Mouse (Mus musculus): Measurements from ENCODE around the gene Hspa12b. TPM values are rescaled to one million over a fixed set of nuclear protein-coding genes. Genes with fewer than 3 reads are reported as not detected.

Hspa12b gene
- polyA plus RNA-seq, 1 experiment from 2014 or later = 3.3 TPM

- no peaks in the 10 kb centered on the region for H3K9me3 ChIP-seq (ENCODE audit: control insufficient read depth, low read length)
- peak overlapping the region; percentile 97 for H3K9ac ChIP-seq (ENCODE audit: low read length)
- ATAC-seq (ENCODE audit: low FRiP score) = peak; percentile 63
- WGBS = under 1% methylated on average over 67 of the region's 67 CpGs
- peak overlapping the region; percentile 99 for H3K4me2 ChIP-seq
- no peaks in the 10 kb centered on the region for H3K27me3 ChIP-seq (ENCODE audit: control insufficient read depth, insufficient read depth, low read length)
- H3K36me3 ChIP-seq (ENCODE audit: control insufficient read depth, insufficient read depth, low read length) = no peaks in the 10 kb centered on the region
- H3K27ac ChIP-seq (ENCODE audit: low read depth, low read length) = peak overlapping the region; percentile 85
- DNase-seq (ENCODE audit: low spot score, missing footprints) = peak; percentile 95
- peak overlapping the region; percentile 84 for H3K4me3 ChIP-seq (ENCODE audit: low read depth, low read length)
- peaks cover 38% of the 10 kb centered on the region for H3K4me1 ChIP-seq (ENCODE audit: control insufficient read depth, insufficient read depth, low read length)
Measured at GRCm38 (mm10) chr2:131179246-131179886, 52.3 kb downstream of the Hspa12b start.

GRCm38 (mm10) chr2:131179990-131180587 is 53.0 kb downstream of the Hspa12b start, which contains the start of gene Cenpb:
TSS of gene Cenpb (minus strand) at chr2:131180067.
- Histone ChIP-seq H3K9ac (ENCODE audit: low read length) (peak within 1 kb of the TSS; percentile 97), H3K9me3 (ENCODE audit: control insufficient read depth, low read length) (no peaks in the 10 kb centered on the region), H3K4me2 (peak within 1 kb of the TSS; percentile 99), H3K27me3 (ENCODE audit: control insufficient read depth, insufficient read depth, low read length) (no peaks in the 10 kb centered on the region), H3K36me3 (ENCODE audit: control insufficient read depth, insufficient read depth, low read length) (no peaks in the 10 kb centered on the region), H3K4me1 (ENCODE audit: control insufficient read depth, insufficient read depth, low read length) (peaks cover 33% of the 10 kb centered on the region), H3K4me3 (ENCODE audit: low read depth, low read length) (peak within 1 kb of the TSS; percentile 84), H3K27ac (ENCODE audit: low read depth, low read length) (peak within 1 kb of the TSS; percentile 85)
- 3% methylated on average over 37 of the region's 57 CpGs for WGBS
- DNase-seq (ENCODE audit: low spot score, missing footprints) = peak; percentile 99
- ATAC-seq (ENCODE audit: low FRiP score) = peak; percentile 85

GRCm38 (mm10) chr2:131186343-131186742 is 59.3 kb downstream of the Hspa12b start:
- H3K4me2 ChIP-seq = peak overlapping the region; percentile 85
- no peak for ATAC-seq (ENCODE audit: low FRiP score)
- H3K4me1 ChIP-seq (ENCODE audit: control insufficient read depth, insufficient read depth, low read length) = peaks cover 40% of the 10 kb centered on the region
- H3K27me3 ChIP-seq (ENCODE audit: control insufficient read depth, insufficient read depth, low read length) = no peaks in the 10 kb centered on the region; the same call in 1 of the 2 replicates
- H3K36me3 ChIP-seq (ENCODE audit: control insufficient read depth, insufficient read depth, low read length) = no peaks in the 10 kb centered on the region
- H3K4me3 ChIP-seq (ENCODE audit: low read depth, low read length) = peak overlapping the region; percentile 77
- peak overlapping the region; percentile 90 for H3K9ac ChIP-seq (ENCODE audit: low read length)
- no peak for DNase-seq (ENCODE audit: low spot score, missing footprints)
- no peaks in the 10 kb centered on the region for H3K9me3 ChIP-seq (ENCODE audit: control insufficient read depth, low read length)
- 2% methylated on average over 14 of the region's 14 CpGs for WGBS
- H3K27ac ChIP-seq (ENCODE audit: low read depth, low read length) = no peak overlapping the region

GRCm38 (mm10) chr2:131186771-131187601 is 59.9 kb downstream of the Hspa12b start, which contains the start of the genes Cdc25b and Spef1:
TSS of gene Cdc25b (plus strand) at chr2:131186949.
TSS of gene Spef1 (minus strand) at chr2:131187282.
- DNase-seq (ENCODE audit: low spot score, missing footprints) (peak; percentile 98), ATAC-seq (ENCODE audit: low FRiP score) (peak; percentile 83)
- H3K27ac ChIP-seq (ENCODE audit: low read depth, low read length) = peak within 1 kb of the TSS; percentile 68; the same call in 1 of the 2 replicates
- WGBS = 1% methylated on average over 36 of the region's 43 CpGs
- H3K4me3 ChIP-seq (ENCODE audit: low read depth, low read length) = peak within 1 kb of the TSS; percentile 77
- no peaks in the 10 kb centered on the region for H3K9me3 ChIP-seq (ENCODE audit: control insufficient read depth, low read length)
- H3K9ac ChIP-seq (ENCODE audit: low read length) = peak within 1 kb of the TSS; percentile 90
- no peaks in the 10 kb centered on the region; the same call in 1 of the 2 replicates for H3K27me3 ChIP-seq (ENCODE audit: control insufficient read depth, insufficient read depth, low read length)
- H3K36me3 ChIP-seq (ENCODE audit: control insufficient read depth, insufficient read depth, low read length) = 0 out of 2 replicates have a peak, but pooled peaks cover 2% of the 10 kb centered on the region
- peaks cover 43% of the 10 kb centered on the region for H3K4me1 ChIP-seq (ENCODE audit: control insufficient read depth, insufficient read depth, low read length)
- H3K4me2 ChIP-seq = peak within 1 kb of the TSS; percentile 85

- Histone ChIP-seq H3K4me3 (ENCODE audit: low read depth, low read length) (peak overlapping the region; percentile 77), H3K4me1 (ENCODE audit: control insufficient read depth, insufficient read depth, low read length) (peaks cover 43% of the 10 kb centered on the region), H3K27ac (ENCODE audit: low read depth, low read length) (0 out of 2 replicates have a peak overlapping the region, but pooled peaks have one; percentile 68), H3K9me3 (ENCODE audit: control insufficient read depth, low read length) (no peaks in the 10 kb centered on the region), H3K4me2 (peak overlapping the region; percentile 85), H3K36me3 (ENCODE audit: control insufficient read depth, insufficient read depth, low read length) (0 out of 2 replicates have a peak, but pooled peaks cover 2% of the 10 kb centered on the region), H3K9ac (ENCODE audit: low read length) (peak overlapping the region; percentile 90), H3K27me3 (ENCODE audit: control insufficient read depth, insufficient read depth, low read length) (no peaks in the 10 kb centered on the region; the same call in 1 of the 2 replicates)
- ATAC-seq (ENCODE audit: low FRiP score) (no peak), DNase-seq (ENCODE audit: low spot score, missing footprints) (no peak)
- 19% methylated on average over 3 of the region's 3 CpGs for WGBS
Measured at GRCm38 (mm10) chr2:131187602-131187922, 60.5 kb downstream of the Hspa12b start.

- Histone ChIP-seq H3K36me3 (ENCODE audit: control insufficient read depth, insufficient read depth, low read length) (peaks cover 5% of the 10 kb centered on the region; the same call in 1 of the 2 replicates), H3K9ac (ENCODE audit: low read length) (no peak overlapping the region; the same call in 1 of the 2 replicates), H3K27ac (ENCODE audit: low read depth, low read length) (no peak overlapping the region), H3K4me3 (ENCODE audit: low read depth, low read length) (peak overlapping the region; percentile 77), H3K27me3 (ENCODE audit: control insufficient read depth, insufficient read depth, low read length) (no peaks in the 10 kb centered on the region; the same call in 1 of the 2 replicates), H3K4me1 (ENCODE audit: control insufficient read depth, insufficient read depth, low read length) (peaks cover 43% of the 10 kb centered on the region), H3K9me3 (ENCODE audit: control insufficient read depth, low read length) (no peaks in the 10 kb centered on the region), H3K4me2 (peak overlapping the region; percentile 85)
- no peak for ATAC-seq (ENCODE audit: low FRiP score)
- DNase-seq (ENCODE audit: low spot score, missing footprints) = no peak
- WGBS = 94% methylated on average over 5 of the region's 5 CpGs
Measured at GRCm38 (mm10) chr2:131188311-131188710, 61.2 kb downstream of the Hspa12b start.

- peak overlapping the region; percentile 12; the same call in 1 of the 2 replicates for H3K4me3 ChIP-seq (ENCODE audit: low read depth, low read length)
- 34% methylated on average over 5 of the region's 5 CpGs for WGBS
Measured at GRCm38 (mm10) chr2:131189521-131190309, 62.6 kb downstream of the Hspa12b start.

GRCm38 (mm10) chr2:131190344-131191004 is 63.4 kb downstream of the Hspa12b start:
- 8% methylated on average over 10 of the region's 10 CpGs for WGBS
- DNase-seq (ENCODE audit: low spot score, missing footprints) (peak; percentile 96), ATAC-seq (ENCODE audit: low FRiP score) (peak; percentile 84)
- no peaks in the 10 kb centered on the region; the same call in 1 of the 2 replicates for H3K27me3 ChIP-seq (ENCODE audit: control insufficient read depth, insufficient read depth, low read length)
- no peaks in the 10 kb centered on the region for H3K9me3 ChIP-seq (ENCODE audit: control insufficient read depth, low read length)
- peak overlapping the region; percentile 32 for H3K9ac ChIP-seq (ENCODE audit: low read length)
- peaks cover 16% of the 10 kb centered on the region for H3K36me3 ChIP-seq (ENCODE audit: control insufficient read depth, insufficient read depth, low read length)
- H3K27ac ChIP-seq (ENCODE audit: low read depth, low read length) = peak overlapping the region; percentile 93
- no peak overlapping the region for H3K4me3 ChIP-seq (ENCODE audit: low read depth, low read length)
- H3K4me1 ChIP-seq (ENCODE audit: control insufficient read depth, insufficient read depth, low read length) = peaks cover 43% of the 10 kb centered on the region
- peak overlapping the region; percentile 85 for H3K4me2 ChIP-seq

More at GRCm38 (mm10) chr2:131189521-131190309, 62.6 kb downstream of the Hspa12b start:
- no peaks in the 10 kb centered on the region for H3K9me3 ChIP-seq (ENCODE audit: control insufficient read depth, low read length)
- peaks cover 14% of the 10 kb centered on the region for H3K36me3 ChIP-seq (ENCODE audit: control insufficient read depth, insufficient read depth, low read length)
- peak overlapping the region; percentile 10; the same call in 1 of the 2 replicates for H3K9ac ChIP-seq (ENCODE audit: low read length)
- peak overlapping the region; percentile 85 for H3K4me2 ChIP-seq
- H3K27ac ChIP-seq (ENCODE audit: low read depth, low read length) = peak overlapping the region; percentile 93
- ATAC-seq (ENCODE audit: low FRiP score) (no peak), DNase-seq (ENCODE audit: low spot score, missing footprints) (no peak)
- H3K27me3 ChIP-seq (ENCODE audit: control insufficient read depth, insufficient read depth, low read length) = no peaks in the 10 kb centered on the region; the same call in 1 of the 2 replicates
- H3K4me1 ChIP-seq (ENCODE audit: control insufficient read depth, insufficient read depth, low read length) = peaks cover 43% of the 10 kb centered on the region

Data from midbrain, embryonic 11.5 days (tissue).